Mouse (Mus musculus): ENCODE measurements around the gene Vcp. TPM values are rescaled to one million over a fixed set of nuclear protein-coding genes. Genes with fewer than 3 reads are reported as not detected.

Vcp gene
- total RNA-seq, 2 experiments from 2014 or later, result 188 to 194 TPM

GRCm38 (mm10) chr4:42944185-42944584 is 56.1 kb downstream of the Vcp start:
- DNase-seq, result no peak

GRCm38 (mm10) chr4:42943341-42943740 is 57.0 kb downstream of the Vcp start:
- no peak for DNase-seq

GRCm38 (mm10) chr4:42941396-42941795 is 58.9 kb downstream of the Vcp start:
- DNase-seq, result no peak

GRCm38 (mm10) chr4:42933630-42934029 is 66.7 kb downstream of the Vcp start:
- no peak for DNase-seq

- peak in 1 of 2 experiments; percentile 0 for DNase-seq
Observed at GRCm38 (mm10) chr4:42932229-42932969, 67.9 kb downstream of the Vcp start.

Other genes with a start within 250 kb of the Vcp start
- under 1 TPM in 1 of 2 experiments, not detected in 1; 0.67 TPM for gene Ccl19, start 243.9 kb downstream of the Vcp start, total RNA-seq (2021)
- not detected for gene Ccl21a, start 226.5 kb downstream of the Vcp start, total RNA-seq (2021)
- under 1 TPM in 1 of 2 experiments, not detected in 1; 0.12 TPM for gene Fam205a1, start 146.6 kb downstream of the Vcp start, total RNA-seq (2021)
- gene Gm12394, start 143.7 kb downstream of the Vcp start, total RNA-seq (2021), result under 1 TPM; 0.48 to 0.92 TPM
- under 1 TPM; 0.27 to 0.30 TPM for gene Fam205c, start 126.3 kb downstream of the Vcp start, total RNA-seq (2021)
- 100 to 1,000 TPM; 148 to 149 TPM for gene Phf24, start 83.8 kb downstream of the Vcp start, total RNA-seq (2021)
- gene Dnajb5, start 50.7 kb downstream of the Vcp start, total RNA-seq (2021), result 100 to 1,000 TPM; 203 to 221 TPM
- gene 1700022I11Rik, start 30.9 kb downstream of the Vcp start, total RNA-seq (2021), result not detected
- 1 to 10 TPM; 8.3 to 8.9 TPM for gene Fancg, start 10.0 kb upstream of the Vcp start, total RNA-seq (2021)
- gene Pigo, start 25.3 kb upstream of the Vcp start, total RNA-seq (2021), result 10 to 100 TPM; 24.9 to 27.0 TPM
- 100 to 1,000 TPM in 1 of 2 experiments, 10 to 100 TPM in 1; 93.4 to 102 TPM for gene Stoml2, start 31.2 kb upstream of the Vcp start, total RNA-seq (2021)
- 10 to 100 TPM; 39.2 to 39.8 TPM for gene Fam214b, start 45.7 kb upstream of the Vcp start, total RNA-seq (2021)
- gene Unc13b, start 58.4 kb upstream of the Vcp start, total RNA-seq (2021), result 10 to 100 TPM; 39.1 to 42.1 TPM